Mouse (Mus musculus) adrenal gland, adult (tissue): Measurements from ENCODE around the gene Eml4.

Source experiments
- DNase-seq, 2 experiments: peaks; one replicate each; pipeline ENCODE4 v3.0.0; 2022 to 2023; ENCODE audit warnings: low spot score in 1 of 2; ENCODE audit not compliant: inconsistent age in 2 of 2

Gene Eml4

DNA sequence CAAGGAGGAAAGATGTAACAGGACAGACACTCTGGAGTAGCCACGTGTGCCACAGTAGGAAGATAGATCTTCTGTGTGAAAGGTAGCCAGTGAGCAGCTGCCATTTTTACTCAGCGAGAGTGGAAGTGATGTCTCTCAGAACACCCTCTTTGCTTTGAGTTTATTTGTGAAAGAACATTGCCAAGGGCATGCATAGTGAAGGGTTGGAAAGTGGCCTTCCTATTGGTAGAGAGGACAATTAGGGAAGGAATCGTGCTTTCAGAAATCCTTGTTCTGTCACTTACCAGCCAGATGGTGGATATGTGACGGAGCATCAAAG lies 27.7 kb downstream of the Eml4 start:
- DNase-seq = no peak

DNA sequence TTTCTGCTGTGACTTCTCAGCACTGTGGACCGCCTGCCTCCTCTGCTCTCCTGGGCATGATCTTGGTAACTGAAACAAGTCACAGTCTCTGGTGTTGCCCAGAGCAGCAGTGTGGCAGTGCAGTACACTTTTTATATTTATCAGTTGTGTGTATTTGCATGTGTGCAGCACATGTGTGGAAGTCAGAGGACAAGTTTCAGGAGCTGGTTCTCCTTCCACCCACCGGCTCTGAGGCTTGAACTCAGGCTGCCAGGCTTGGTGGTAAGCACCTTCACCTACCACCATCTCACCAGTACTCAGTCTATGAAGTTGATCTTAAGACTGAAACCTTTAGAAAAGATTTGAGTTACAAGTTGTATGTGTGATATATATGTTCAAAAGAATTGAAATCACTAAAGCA lies 28.6 kb downstream of the Eml4 start:
- DNase-seq = peak in 1 of 2 experiments; percentile 47

DNA sequence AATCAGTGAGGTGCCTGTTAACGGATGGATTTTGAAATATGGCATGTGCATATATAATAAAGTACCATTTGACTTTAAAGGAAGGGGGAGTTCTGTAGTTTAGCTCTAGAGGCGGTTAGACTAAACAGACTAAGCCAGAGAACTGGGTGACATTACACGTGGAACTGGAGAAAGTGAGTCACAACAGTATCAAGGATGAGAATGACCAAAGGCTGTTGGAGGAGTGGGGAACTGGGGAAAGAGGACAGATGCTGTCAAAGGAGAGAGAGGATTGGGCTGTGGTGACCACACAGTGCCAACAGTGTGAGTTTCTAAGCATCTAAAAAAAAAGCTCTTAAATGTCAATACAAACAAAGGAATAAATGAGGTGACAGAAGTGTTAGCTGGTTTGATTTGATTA lies 29.1 kb downstream of the Eml4 start:
- DNase-seq = peak; percentile 28 to 76

DNA sequence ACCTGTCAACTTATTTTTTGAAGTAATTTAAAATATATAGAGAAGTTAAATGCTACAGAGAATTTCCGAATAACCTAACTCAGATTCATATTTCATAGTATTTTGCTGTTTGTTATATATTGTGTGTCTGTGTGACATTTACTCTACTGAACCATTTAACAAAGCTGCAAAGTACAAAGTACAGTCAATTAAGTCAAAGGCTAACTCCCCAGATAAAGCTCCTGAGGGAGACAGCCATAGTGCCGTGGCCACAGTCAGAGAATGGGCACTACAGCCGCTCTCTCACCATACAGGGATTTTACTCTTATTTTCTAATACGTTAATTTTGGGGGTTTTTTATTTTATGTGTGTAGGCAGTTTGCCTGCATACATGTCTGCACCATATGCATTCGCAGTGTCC lies 32.0 kb downstream of the Eml4 start:
- DNase-seq = no peak

DNA sequence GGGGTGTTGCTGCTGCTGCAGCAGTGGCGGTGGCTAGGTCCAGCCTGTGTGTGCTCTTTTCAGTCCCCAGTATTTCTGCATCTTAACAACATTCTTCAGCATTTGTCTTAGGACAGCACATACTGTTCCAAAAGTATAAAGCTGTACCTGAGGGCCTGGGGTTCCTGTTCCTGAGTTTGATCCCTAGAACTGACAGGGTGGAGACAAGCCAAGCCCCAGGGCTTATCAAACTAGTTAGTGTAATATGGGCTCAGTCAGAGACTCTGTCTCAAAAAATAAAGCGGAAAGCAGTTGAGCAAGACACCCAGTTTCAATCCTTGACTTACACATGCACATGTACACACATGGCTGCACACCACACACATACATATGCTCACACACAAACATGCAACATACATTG lies 34.2 kb downstream of the Eml4 start:
- no peak for DNase-seq

DNA sequence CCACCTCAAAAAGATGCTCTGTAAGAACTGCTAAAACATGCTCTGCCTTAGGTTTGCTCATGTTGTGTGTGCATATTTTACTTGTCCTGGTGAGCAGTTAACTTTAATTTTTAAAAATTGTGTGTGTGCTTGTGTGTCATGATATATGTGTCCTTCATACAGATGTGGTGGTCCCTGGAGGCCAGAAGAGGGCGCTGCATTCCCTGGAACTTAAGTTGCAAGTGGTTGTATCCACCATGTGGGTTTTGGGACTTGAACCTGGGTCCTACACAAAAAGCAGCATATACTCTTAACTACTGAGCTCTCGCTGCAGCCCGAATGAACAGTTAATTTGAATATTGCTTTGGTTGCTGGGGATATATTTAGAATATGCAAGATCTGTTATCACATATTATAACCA lies 36.4 kb downstream of the Eml4 start:
- no peak for DNase-seq

DNA sequence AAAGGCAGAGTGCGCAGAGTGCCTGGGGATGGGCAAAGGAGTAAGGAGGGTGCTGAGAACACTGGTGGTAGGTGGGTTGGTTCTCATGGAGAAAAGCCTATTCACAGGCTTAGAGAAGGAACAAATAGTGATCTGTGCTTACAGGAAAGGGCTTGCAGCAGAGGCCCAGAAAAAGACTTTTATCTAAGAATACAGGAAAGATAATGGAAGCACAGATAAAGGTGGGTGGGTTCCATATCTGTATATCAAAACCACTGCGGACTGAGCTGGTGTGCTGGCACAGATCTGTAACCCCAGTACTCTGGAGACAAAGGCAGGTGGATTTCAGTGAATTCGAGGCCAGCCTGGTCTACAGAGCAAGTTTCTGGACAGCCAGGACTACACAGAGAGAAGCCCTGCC lies 43.3 kb downstream of the Eml4 start:
- no peak for DNase-seq

DNA sequence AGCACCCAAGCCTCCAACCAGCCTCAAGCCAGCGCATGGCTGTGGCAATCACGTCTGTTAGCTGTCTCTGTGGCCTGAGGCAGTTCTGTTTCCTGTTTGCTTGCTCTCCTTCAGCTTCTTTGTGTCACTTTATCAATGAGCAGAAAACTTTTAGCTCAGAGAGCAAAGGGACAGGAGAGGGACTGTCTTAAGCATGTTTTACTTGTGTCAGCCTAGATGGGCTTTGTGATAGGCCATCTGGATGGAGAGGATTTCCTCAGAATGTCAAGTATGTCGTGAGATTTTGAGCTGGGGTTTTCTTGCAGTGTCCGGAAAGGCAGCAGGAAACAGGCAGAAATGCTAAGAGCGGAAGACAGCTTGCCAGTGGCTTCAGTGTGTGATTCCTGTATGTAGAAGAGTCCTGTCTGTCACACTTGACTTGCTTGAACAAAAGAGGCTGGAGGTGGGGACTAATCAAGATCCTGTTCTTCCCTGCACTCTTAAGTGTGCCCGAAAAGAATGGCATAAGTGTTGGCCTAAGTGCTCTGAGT lies 46.9 kb downstream of the Eml4 start:
- peak in 1 of 2 experiments; percentile 52 for DNase-seq

DNA sequence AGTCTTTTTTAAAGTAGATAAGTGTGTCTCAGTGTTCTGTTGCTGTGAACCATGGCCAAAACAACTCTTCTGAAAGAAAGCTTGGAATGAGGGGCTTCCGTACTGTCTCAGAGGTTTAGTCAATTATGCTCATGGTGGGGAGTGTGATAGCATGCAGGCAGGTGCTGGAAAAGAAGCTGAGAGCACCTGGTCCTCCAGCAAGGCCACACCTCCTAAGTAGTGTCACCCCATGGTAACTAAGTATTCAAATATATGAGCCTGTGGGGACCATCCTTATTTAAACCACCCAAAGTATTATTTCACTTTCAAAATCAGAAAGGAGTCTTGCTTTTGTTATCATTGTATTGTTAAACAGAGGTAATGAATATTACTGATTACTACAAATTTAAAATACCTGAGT lies 48.0 kb downstream of the Eml4 start:
- DNase-seq = no peak

DNA sequence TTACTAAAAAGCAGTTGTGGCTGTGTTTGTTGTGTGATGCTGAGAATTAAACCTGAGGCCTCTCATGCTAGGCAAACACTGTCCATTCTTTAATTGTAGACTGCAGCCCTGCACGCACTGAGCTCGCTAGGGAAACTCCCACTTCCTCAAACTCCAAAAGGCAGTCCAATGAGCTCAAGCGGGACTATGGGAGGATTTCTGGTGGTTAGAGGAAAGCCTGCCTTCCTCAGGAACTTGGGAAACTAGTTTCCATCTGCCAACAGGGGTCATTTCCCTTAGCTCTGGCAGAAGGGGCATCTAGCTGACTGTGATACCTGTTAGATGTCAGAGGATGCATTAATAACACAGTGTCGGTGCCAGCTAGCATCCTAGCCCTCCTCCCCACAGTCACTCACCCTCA lies 79.9 kb downstream of the Eml4 start:
- no peak for DNase-seq

DNA sequence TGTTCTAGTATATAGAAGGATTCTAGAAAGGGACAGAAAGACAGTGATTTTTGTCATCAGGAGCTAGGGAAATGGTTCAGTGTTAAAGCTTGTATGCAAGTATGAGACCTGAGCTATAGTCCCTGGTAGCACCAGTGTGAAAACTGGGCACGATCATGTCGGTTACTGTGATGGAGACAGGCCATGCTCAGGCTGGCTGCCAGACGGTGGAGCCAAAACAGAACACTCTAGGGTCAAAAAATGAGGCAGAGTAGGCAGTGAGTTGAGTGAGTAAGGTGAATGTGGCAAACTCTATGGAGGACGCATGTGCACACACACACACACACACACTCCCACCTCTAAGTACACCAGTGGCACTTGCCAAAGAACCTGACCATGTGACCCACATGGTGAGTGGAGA lies 92.7 kb downstream of the Eml4 start:
- DNase-seq = no peak

DNA sequence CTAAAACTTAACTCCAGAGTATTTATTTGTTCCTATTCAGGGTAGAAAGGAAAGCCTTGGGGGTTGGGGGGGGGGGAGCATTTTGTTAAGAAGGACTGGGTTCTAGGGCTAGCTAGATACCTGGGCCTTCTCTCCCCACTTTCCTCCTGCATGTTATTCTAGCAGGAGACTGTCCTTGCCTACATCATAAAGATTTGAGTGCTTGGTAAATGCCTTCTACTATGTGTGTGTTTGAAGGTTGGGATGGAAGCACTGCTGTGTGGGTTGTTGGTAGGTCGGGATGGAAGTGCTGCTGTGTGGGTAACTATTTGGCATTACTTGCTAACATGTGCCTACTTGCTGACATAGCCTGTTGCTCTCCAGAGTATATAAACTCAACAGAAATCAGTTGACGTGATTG lies 98.9 kb downstream of the Eml4 start:
- DNase-seq = no peak

DNA sequence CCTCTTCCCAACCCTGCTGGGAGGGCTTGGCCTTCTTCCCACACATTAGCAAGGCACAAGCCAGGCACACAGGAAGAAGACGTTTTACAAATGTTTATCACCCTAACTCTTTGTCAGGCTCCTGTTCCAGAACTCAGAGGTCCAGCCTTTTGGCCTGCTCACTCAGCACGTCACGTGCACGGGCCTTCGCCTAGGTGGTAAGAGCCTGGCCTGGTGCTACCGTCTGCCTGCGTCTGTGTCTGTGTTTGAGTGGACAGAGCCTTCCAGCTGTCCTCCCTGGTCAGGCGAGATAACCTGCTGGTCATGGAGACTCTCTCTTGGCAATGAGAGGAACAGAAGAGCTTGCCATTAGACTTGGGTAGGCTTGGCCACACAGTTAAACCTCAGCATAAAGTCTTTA lies 100.6 kb downstream of the Eml4 start:
- DNase-seq = no peak

DNA sequence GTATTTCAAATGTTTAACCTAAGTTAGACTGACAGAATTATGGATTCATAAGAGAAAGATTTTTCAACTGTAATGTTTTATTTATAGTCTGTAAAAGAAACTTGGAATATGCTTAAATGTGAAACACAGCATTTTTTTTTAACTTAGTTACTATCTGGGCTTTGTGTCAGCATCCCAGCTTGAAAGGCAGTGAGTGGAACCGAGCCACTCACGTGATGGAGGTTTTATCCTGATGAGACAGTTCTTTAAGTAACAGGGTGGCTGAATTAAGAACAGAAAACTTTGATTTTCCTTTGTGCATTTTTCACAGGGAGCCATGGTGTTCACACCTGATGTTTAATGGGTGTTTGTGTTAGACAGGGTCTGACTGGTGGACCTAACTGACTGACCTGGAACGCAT lies 101.1 kb downstream of the Eml4 start:
- no peak for DNase-seq

DNA sequence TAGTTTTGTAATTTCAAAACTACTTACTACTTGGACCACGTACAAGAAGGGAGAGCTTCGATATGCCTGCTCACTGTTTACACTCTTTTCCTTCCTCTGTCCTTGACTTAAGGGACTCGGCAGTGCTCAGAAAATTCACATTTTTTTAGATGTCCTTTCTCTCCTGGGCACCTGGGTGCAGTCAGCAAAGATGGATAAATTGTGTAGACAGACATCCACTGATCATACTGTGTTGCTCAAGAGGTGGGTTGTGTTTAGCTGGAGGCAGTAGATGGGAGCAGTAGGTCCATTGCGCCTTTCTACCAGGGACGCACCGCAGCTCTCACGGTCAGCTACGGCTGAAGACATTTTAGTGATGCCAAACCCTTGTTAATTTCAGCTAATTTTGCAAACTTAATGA lies 101.7 kb downstream of the Eml4 start:
- DNase-seq = no peak

DNA sequence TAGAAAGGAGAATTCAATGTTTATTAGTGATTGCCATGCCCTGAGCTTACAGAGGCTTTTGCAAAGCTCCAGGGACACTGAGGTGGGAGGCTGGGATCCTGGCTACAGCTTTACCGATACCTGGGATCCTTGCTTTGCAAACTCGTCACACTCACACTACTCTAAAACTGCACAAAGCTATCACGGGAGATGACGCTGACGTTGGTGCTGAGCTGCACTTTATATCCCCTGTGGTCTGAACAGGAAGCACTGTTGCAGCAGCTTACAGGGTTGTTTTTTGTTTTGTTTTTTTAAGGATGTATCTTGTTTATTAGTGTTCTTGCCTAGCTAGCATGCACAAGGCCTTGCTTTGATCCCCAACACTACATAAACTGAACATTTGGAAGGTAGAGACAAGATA lies 102.9 kb downstream of the Eml4 start:
- DNase-seq = no peak

DNA sequence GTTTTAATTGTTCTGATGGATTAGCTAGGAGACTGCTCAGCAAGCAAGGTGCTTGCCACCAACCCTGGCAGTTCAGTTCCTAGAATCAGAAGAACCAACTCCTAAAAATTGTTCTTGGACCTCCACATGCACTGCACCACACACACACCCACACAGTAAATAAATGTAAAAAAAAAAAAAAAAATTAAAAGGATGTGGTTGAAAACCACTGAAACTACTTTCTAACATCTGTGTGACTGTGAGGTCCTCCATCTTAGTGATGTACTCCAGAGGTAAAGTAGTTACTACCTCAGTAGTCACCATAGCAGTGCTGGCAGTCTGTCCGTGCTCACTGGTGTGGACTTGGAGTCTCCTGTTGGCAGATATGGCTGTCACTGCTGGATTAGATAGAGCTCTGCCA lies 106.5 kb downstream of the Eml4 start:
- DNase-seq = no peak

DNA sequence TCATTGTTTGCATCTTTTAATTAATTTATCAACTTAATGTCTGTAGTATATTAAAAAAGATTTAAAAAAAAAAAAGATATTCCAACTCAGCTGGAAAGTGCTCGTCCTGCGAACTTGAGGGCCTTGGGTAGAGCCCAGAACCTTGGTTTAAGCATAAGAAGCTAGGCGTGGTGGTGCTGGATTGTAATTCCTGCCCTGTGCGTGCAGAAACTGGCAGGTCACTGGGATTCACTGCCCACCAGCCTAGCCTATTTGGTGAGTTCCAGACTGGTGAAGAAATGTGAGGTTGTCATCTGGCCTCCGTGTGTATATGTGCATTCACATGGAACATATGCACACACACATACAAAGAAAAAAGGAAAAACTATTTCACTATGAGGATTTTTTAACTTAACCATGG lies 115.2 kb downstream of the Eml4 start:
- DNase-seq = no peak

DNA sequence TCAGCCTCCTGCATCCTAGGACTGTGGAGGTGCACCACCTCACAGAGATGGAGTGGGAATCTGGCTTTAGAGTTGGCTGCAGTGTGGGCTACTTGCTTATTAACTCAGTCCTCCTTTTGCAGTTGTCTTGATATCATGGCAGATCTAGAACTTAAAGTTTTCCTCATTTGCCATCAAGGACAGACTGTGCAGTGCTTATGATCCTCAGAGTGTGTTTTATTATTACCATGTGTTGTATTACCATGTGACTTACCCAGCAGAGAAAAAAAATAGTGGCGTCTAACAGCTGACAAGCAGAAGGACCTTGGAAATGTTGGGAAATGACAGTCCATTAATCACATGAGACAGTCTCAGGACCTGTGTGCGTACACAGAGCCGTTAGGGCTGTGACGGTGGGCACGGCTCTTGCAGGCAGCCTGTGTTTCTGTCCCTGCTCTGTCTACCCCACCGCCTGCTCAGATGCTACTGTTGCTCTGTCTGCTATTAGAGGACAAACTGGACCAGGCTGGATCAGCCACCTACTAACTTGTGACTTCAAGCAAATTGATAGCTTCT lies 116.0 kb downstream of the Eml4 start:
- DNase-seq = peak; percentile 36 to 70

DNA sequence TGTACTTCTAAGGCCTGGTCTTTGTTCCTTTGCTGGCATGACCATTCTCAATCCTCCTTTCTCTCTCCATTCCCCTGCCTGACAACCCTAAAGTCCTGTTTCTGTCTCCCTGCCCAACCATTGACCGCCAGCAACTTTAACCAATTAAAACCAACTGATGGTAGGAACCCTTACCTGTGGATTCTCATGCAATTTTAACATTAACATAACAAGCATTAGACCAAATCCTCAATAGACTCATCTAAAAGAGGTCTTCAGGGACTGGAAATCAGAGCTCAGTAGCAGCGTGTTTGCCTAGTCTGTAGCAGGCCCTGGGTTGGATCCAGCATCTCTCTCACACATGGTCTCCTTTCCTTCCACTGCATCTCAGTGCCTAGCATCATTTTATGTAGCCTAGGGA lies 118.9 kb downstream of the Eml4 start:
- DNase-seq = no peak

DNA sequence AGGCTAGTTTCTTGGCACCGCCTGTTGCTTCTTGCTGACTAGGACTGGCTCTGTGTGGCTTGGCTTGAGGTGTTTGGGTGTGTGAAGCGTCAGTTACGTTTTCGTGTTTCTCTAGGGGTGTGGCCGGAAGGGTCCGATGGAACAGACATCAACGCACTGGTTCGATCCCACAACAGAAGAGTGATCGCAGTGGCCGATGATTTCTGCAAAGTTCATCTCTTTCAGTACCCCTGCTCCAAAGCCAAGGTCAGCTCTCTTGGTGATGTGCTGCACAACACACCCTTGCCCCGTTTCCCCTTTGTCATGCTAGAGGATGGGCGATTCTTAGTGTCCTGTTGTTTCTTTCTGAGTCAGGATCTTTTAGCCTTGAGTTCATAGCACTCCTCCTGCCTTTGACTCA lies 126.4 kb downstream of the Eml4 start:
- no peak for DNase-seq

DNA sequence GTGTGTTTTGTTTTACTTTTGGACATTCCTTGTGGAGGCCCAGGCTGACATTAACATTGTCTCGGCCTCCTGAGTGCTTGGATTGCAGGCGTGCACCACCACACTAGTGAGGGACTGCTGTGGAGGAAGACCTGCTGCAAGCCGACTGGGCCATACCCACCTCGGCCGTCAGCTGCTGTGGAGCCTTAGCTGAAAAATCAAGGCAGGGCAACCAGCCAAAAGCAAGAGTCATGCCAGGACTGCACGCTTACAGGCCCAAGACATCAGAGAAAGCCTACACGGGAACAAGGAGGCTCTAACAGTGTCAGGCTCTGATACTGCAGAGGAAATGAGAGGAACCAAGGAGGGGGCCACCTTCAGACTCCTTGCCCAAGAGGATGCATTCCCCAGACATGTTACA lies 130.8 kb downstream of the Eml4 start:
- DNase-seq = peak; percentile 17 to 60

DNA sequence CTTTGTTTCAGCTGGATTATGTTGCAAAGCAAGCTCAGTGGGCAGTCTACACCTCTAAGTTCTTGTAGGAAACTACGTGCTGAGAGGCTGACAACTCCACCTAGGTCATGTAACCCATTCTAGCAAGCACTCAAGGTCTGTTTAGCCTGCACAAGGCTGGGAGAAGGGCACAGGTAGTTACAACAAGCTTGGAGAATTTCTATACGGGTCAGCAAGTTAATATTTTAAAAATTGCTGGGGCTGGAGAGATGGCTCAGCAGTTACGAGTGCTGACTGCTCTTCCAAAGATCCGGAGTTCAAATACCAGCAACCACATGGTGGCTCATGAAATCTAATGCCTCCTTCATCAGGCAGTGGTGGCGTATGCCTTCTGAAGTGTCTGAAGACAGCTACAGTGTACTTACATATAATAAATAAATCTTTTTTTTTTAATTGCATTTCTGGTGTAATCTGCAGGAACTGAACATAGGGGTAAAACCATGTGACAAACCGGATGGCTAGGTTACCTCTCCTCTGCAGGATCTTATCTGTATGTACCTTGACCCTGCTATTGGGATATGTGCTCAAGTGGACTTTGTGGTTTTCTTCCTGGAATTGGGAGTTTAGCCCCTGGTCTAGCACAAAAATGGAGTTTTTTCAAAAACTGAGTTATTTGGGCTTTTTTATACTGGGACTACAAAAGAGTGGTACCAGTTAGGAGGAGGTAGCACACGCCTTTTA lies 132.2 kb downstream of the Eml4 start:
- DNase-seq = no peak
